Mouse (Mus musculus) activated CD4-positive, CD25-positive, alpha-beta regulatory T cell, adult 4 months (primary cell): Measurements from ENCODE around the gene Cfi. TPM values are rescaled to one million over a fixed set of nuclear protein-coding genes. Genes with fewer than 3 reads are reported as not detected.

ENCODE experiments used
- ATAC-seq: one replicate; pipeline ENCODE4 v1.8.0; 2017
- polyA plus RNA-seq, 2 experiments: library from polyadenylated mRNA; unstranded; fragments of 100-300 nt; shearing (Covaris generic); gene quantifications; one replicate each; pipeline ENCODE4 v1.2.1; 2017

The Cfi gene
- polyA plus RNA-seq, result not detected

DNA sequence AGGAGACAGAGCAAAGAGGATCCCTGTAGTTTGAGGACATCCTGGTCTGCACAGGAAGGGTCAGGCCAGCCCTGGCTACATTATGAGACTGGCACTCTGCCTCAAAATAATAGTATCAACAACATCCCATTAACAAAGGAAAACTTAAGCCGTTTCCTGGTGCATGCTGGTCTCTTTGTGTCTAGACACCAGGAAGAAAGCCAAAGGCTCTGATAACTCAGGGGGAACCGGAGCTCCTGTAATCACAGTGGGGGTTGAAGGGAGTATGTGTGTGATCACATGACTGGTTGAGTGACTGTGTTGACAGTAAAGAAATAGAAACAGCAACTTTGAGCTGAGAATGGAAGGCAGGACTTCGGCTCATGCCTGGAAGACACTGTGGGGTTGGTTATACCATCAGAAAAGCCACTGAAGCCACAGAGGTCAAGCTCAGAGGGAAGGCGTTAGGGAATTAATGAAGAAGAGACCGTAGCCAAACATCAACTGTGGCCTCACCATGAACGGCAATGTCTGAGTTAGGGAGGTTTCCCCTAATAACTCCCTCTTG is at the start of gene Cfi:
Gene Cfi (plus strand): TSS at position 497 of the 547 bp plus-strand sequence.
- ATAC-seq, result no peak

DNA sequence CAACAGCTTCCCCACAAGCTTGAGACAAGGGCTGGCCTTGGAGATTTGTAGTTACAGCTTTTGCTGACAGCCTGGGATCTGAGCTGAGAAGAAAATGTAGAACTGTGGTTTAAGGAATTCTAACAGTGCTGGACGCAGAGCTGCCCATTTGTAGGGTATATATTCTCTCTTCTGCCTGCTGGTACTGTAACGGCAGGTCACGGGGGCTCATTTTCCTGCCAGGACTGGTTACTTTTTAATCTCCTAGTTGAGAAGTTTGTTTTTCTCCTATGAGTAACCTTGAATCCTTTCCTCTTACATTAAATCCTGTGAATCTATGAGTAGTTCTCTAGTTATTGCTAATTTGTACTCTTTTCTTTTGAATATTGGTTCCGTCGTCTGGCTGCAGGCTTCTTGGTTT is 41.9 kb upstream of the Cfi start:
- no peak for ATAC-seq

DNA sequence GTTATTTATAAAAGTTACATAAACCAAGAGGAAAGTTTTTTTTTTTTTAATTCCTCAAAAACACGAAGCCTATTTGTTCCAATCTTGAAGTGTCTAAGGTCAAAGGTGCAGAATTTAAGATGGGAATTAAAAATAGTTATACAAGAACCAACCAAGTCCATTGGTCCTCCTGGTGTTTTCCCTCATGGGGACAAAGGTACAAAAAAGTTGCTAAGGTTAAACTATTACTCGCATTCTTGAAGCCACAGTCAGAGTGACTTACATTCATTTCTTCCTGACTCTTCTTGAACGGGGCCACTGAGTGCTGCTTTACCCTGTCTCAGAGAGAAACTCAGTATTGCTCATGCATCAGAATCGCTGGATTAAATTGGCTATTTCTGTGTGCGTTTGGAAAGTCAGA is 38.3 kb upstream of the Cfi start:
- ATAC-seq, result no peak

DNA sequence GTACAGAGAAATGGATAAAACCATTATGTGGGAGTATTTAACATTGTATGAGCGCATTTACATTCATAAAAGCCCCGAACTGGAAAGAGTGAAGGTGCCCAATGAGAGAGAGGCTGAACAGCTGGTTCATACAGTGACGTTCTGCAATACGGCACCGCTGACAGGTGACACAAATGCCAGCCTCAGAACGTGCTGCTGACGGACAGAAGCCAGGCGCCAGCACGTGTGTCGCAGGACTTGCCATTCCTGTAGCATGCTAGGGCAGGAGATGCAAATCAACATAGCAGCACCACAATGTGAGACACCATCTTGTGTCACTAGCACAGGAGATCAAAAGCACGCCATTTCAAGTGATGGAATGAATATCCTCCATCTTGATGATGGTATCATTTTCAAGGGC is 37.1 kb upstream of the Cfi start:
- no peak for ATAC-seq

DNA sequence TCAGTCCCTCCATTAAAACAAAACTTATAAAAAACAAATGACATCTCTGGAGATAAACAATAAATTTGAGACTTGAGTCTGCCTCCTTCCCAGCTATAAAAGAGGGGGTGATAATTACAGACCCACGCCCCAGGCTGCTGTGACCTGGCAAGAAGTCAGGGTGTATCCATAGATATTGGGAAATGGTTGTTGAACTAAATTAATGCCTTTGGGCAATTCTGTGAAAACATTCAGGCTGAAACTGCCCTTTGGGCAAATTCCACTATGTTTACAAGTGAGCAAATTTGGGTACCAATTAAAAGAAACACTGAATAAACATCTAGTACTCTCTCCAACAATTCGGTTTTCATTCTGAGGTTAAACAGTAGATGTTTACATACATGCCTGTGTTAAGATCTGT is 36.7 kb upstream of the Cfi start:
- no peak for ATAC-seq

DNA sequence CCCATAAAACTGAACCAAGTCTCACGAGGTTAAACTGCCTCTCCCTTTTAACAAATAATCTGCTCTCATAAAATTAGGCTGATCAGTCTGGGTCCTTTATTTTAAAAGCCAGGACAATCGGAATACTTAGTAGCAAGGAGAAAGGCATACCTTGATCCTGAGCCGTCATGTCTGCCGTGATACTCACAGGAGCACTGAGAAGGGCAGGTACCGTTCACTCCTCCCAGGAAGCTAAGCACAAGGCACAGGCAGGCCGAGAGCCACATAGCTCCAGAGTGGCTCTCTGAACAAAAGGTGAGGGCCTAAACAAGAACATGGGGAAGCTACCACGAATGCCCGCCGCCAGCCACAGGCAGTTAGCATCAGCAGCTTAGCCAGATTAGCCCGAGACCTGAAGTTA is 31.9 kb upstream of the Cfi start, which contains the start of gene Lrit3:
Gene Lrit3 (minus strand): TSS at position 266 of the 400 bp plus-strand sequence.
- no peak for ATAC-seq

- ATAC-seq, result no peak
These were observed 14.8 kb upstream of the Cfi start for GRCm38 (mm10) chr3:129820847-129821246.

GRCm38 (mm10) chr3:129821736-129822135 is 13.9 kb upstream of the Cfi start:
- no peak for ATAC-seq

GRCm38 (mm10) chr3:129822206-129822775 is 13.4 kb upstream of the Cfi start, which contains the start of gene Rrh:
Gene Rrh, minus strand, starts transcription at chr3:129822587.
- no peak for ATAC-seq

DNA sequence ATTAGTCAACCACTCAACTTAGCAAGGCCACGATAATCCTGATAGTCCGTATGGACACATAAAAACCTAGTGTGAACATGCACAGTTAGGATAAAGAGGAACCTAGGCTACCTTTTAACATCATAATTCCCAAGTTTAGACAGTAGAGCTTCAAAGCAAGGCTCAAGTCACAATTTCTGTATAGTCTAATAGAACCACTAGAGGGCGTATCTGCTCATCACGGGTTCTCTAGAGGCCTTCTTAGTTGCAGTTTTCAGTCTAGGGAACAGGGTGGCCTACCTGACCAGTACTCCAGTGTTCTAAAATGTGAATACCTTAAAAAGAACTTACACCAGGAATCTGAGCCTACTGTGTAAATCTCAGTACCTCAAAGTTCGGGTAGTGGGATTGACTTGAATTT is 12.4 kb upstream of the Cfi start:
- ATAC-seq, result peak; percentile 85

DNA sequence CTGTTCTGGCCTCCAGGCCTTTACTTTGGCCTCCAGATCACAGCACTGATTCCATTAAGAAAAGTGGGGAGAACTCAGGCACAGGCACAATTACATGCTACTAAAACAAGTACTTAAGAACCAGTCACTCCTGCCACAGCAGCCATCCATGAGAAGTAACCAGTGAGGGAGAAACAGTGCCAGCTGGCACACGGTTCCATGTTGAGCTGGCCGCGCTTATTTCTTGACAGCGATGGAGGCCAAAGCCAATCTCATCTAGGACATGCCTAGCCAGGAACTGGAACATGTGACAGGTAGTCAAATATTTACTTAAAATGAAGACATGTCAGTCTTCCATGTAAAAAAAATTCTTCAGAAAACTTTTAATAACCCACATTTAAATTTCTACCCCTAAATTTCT is 11.5 kb upstream of the Cfi start:
- no peak for ATAC-seq

- no peak for ATAC-seq
These were observed 10.8 kb upstream of the Cfi start for GRCm38 (mm10) chr3:129824891-129825290.

DNA sequence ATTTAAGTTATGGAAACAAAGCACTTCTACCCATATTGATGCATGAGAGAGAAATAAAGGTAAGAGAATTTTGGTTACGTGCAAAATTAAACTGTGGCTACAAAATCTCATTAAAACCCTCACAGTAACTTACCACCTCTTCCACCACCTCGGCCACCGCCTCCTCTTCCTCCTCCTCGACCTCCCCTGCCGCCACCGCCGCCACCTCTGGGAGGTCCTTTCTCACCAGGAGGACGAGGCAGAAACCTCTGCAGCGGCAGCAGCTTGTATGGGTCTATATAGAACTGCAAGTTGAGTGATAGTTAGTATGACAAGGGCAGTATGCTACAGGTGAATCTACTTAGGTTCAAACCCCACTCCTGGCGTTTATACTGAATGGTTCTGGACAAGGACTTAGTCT is 9.0 kb upstream of the Cfi start:
- ATAC-seq, result no peak

DNA sequence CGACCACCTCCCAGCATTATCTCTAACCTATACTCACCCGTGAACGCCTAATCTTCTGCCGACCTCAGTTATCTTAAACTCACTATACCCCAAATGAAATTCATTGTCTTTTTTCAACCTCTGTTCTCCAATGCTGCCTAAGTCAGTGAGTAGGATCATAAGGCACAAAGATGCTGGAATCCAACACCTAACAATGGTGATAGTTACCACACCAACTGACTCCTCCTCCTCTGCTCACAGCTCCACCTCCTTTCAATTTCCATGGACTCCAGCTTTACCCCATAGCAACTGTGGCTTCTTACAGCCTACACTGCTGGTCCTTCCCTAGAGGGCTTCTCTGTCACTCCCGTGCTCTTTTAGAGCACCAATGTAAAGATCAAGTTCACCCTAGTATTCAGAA is 8.0 kb upstream of the Cfi start:
- no peak for ATAC-seq

- peak; percentile 16 for ATAC-seq
These were observed 5.1 kb upstream of the Cfi start for GRCm38 (mm10) chr3:129830626-129831025.

GRCm38 (mm10) chr3:129831035-129831568 is 4.6 kb upstream of the Cfi start, which contains the start of gene Gar1:
Gene Gar1, minus strand, starts transcription at chr3:129831396.
- peak; percentile 91 for ATAC-seq

GRCm38 (mm10) chr3:129836051-129836697 is 490 bp downstream of the Cfi start:
- ATAC-seq, result no peak

GRCm38 (mm10) chr3:129836965-129837364 is 1.3 kb downstream of the Cfi start:
- ATAC-seq, result no peak

- ATAC-seq, result no peak
These were observed 2.3 kb downstream of the Cfi start for GRCm38 (mm10) chr3:129838017-129838416.

DNA sequence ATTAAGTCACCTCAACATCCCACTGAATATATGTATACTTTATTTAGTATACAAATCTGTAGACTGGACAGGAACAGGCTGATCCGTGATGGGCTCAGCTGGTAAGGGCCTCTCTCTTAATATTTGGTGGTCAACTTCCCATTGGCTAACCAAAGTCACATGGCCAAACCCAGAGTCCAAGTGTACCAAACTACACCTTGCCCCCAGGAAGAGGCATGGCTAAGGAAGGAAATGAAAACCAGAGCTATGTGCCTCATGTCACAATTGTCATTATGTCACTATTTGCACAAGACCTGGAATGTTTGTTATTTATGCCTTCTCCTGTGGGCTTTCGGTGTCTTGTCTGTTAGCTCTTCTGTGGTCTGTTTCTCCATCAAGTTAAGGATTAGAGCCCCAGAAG is 10.2 kb downstream of the Cfi start:
- ATAC-seq, result no peak

DNA sequence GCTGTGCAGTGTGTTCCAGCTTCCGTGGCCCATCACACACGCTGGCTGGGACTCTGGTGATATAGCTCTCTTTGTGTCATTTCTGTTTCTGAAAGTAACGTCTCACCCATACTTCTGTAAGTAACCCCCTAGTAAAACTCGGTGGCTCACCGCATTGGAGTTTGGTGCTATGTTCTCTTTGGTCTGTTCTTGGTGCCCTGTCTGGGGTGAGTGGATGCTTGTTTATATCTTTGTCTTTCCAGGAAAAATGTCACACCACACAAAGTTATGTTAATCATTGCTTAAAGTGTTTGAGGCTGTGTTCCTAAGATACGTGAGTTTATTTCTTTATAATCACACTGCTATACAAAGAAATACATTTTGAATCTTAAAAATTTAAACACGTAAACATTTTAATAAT is 11.2 kb downstream of the Cfi start:
- no peak for ATAC-seq

DNA sequence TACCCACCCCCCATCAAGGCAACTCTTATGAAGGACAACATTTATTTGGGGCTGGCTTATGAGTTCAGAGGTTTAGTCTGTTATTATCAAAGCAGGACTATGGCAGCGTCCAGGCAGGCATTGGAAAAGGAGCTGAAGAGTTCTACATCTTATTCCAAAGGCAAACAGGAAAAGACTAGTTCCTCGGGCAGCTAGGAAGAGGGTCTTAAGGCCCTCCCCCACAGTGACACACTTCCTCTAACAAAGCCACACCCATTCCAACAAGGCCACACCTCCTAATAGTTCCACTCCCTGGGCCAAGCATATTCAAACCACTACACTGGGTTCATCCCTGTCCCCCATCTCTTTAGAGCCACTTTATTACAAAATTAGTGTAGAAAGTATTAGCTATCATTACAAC is 26.9 kb downstream of the Cfi start:
- ATAC-seq, result no peak

GRCm38 (mm10) chr3:129863698-129864097 is 28.0 kb downstream of the Cfi start:
- ATAC-seq, result peak; percentile 66

GRCm38 (mm10) chr3:129877327-129877726 is 41.6 kb downstream of the Cfi start:
- ATAC-seq, result no peak
